Mouse (Mus musculus): ENCODE measurements at regions not wholly inside any gene's neighbourhood (a gene's known extent, or its start where the extent isn't known, plus 50 kb on each side); places are given as distances from the start of the nearest gene placed in this dataset.

DNA sequence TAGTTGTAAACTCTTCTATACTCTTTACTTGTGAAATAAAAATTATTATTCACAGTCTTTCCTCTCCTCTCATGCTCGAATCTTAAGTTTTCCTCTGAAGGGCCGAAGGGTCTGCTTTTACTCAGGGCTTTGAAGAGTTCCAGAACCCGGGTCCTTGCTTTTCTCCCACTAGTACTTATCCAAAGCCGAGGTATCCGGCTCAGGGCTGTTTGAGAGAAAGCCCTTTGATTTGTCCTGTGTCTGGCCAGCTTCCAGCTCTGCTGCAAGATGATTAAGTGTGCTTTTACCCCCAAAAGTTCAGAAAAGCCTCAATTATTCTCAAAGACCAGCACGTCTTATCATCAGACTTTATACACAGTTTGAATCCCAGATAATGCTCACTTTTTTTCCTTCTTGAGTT is 88.7 kb upstream of the Tcf21 start:
- TF ChIP-seq POLR2A (IDR thresholded peaks at IDR 0.05; ENCODE audit: borderline replicate concordance, extremely low read depth, low read depth, low read length) (no peak), CTCF (IDR thresholded peaks at IDR 0.05; ENCODE audit: insufficient read depth, low read length) (no peak)
